Mouse (Mus musculus) ovary, adult 18-20 months (tissue): ENCODE measurements around the gene Scgb1b2.

ENCODE experiments used
- DNase-seq: peaks from one replicate; pipeline ENCODE4 v3.0.0; 2022; ENCODE audit warnings: low spot score, mixed read lengths

Scgb1b2 gene

GRCm38 (mm10) chr7:31291721-31292120, at the start of gene Scgb1b2:
Gene Scgb1b2, minus strand, starts transcription at chr7:31291821.
- no peak for DNase-seq

- no peak for DNase-seq
Observed at GRCm38 (mm10) chr7:31290208-31290607, 1.4 kb downstream of the Scgb1b2 start, which contains the start of gene Scgb2b2. Gene Scgb2b2, plus strand, starts transcription at chr7:31290508.
